Mouse (Mus musculus) heart, postnatal 10 days (tissue): ENCODE measurements around the gene Glp1r. TPM values are rescaled to one million over a fixed set of nuclear protein-coding genes. Genes with fewer than 3 reads are reported as not detected.

ENCODE experiments used
- DNase-seq, 2 experiments: peaks; one replicate each; pipeline ENCODE4 v3.0.0; 2021
- intact Hi-C: fragments of 180-260 bp; cut with DNase I; formaldehyde crosslinking; loops from one replicate; pipeline ENCODE4 v1.15.1; 2025
- total RNA-seq, 2 experiments: library from RNA; stranded (reverse); gene quantifications; 2 replicates each; pipeline ENCODE4 v1.2.3; 2021

The Glp1r gene
- total RNA-seq = under 1 TPM; 0.55 to 0.60 TPM

GRCm38 (mm10) chr17:30901627-30902026, at the start of gene Glp1r:
Gene Glp1r, plus strand, starts transcription at chr17:30901817.
- intact Hi-C loops = no loop called here
- DNase-seq = no peak

DNA sequence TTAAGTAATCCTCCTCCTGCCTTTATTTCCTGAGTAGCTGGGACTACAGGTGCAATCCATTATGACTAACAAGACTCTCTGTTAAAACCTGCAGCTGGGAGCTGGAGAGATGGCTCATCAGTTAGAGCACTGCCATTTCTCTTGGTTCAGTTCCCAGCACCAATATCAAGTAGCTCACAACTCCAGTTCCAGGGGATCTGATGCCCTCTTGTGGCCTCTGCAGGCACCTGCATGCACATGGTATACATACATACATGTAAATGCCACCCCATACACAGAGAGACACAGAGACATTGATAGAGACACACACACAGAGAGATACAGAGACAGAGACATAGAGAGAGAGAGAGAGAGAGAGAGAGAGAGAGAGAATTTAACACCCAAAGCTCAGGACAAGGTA, 49.3 kb upstream of the Glp1r start:
- intact Hi-C loops = no loop called here
- DNase-seq = no peak

DNA sequence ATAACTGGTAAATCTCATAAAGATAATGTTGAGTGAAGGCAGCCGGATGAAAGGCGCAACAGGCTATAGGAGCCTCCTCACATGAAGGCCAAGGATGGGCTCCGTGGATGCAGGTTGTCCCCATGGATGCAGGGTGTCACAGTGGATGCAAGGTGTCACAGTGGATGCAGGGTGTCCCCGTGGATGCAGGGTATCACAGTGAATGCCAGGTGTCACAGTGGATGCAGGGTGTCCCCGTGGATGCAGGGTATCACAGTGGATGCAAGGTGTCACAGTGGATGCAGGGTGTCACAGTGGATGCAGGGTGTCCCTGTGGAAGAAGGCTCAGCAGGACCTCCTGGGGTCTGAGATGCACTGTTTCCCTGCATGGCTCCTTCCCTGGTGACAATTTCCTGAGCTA, 44.3 kb upstream of the Glp1r start:
- intact Hi-C loops = no loop called here
- DNase-seq = no peak

- intact Hi-C loops = no loop called here
- DNase-seq = no peak
These were observed 42.9 kb upstream of the Glp1r start for GRCm38 (mm10) chr17:30858586-30859259.

GRCm38 (mm10) chr17:30859989-30860585, 41.5 kb upstream of the Glp1r start:
- intact Hi-C loops = no loop called here
- DNase-seq = no peak

DNA sequence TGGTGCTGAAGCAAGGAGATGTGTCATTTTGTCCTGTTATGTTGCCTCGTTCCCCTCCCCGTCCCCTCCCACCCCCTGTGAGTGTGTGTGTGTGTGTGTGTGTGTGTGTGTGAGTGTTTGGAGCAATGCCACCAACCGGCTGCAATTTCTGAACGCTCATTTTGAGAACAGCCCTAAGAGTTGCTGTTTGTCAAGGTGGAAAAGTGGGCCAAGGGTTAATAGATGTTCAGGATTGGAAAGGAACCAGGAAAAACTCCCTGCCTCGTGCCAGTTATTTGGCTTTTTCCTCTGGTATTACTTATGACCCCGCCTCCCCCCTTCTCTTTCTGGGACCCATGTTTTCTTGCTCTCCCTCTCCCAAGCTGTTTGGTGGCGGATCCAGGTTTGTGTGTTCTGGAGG, 41.0 kb upstream of the Glp1r start:
- no peak for DNase-seq
- intact Hi-C loops = no loop called here

DNA sequence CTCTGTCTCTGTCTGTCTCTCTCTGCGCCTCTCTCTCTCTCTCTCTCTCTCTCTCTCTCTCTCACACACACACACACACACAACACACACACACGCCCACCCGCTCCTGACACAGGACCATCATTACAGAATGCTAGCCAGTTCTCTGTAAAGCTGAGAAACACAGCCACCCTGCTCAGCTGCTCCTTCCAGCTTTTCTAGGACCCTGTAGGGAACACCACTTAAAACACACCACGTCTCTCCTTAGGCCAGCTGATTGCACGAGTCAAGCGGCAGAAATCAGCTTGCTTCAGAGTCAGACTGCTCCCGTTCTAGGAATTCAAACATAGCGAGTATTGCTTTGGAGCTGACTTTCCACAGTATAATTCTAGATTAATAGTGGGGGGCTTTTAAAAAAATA, 35.3 kb upstream of the Glp1r start:
- intact Hi-C loops = no loop called here
- DNase-seq = no peak

- peak; percentile 22 to 23 for DNase-seq
- intact Hi-C loops = no loop called here
These were observed 34.7 kb upstream of the Glp1r start for GRCm38 (mm10) chr17:30866966-30867365.

DNA sequence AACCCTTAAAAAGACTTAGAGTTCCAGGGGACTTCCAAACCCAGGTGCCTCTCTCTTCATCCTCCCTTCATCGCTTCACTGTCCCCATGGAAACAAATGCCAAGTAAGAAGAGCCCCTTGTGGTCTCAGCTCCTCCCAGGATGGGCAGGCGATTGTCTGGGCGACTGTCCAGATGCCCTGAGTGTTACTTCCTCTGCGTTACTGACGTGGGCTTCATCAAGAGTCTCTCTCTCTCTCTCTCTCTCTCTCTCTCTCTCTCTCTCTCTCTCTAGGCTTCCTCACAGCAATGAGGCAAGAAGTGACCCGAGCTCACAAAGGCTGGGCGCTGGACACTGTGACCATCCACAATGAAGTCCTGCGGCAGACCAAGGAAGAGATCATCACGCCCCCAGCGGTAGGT, 30.6 kb upstream of the Glp1r start:
- intact Hi-C loops = no loop called here
- DNase-seq = no peak

- intact Hi-C loops = no loop called here
- peak in 1 of 2 experiments; percentile 16 for DNase-seq
These were observed 27.3 kb upstream of the Glp1r start for GRCm38 (mm10) chr17:30874276-30874675.

GRCm38 (mm10) chr17:30877456-30877855, 24.2 kb upstream of the Glp1r start:
- intact Hi-C loops = no loop called here
- DNase-seq = no peak

- no peak for DNase-seq
- intact Hi-C loops = no loop called here
These were observed 23.0 kb upstream of the Glp1r start for GRCm38 (mm10) chr17:30878626-30879025.

- intact Hi-C loops = loop anchor here (2.0 kb wide), 1 partner anchor 502 kb away; no protein-coding TSS in a partner anchor
- no peak for DNase-seq
These were observed 21.2 kb upstream of the Glp1r start for GRCm38 (mm10) chr17:30880391-30880790.

GRCm38 (mm10) chr17:30881001-30881400, 20.6 kb upstream of the Glp1r start:
- no peak for DNase-seq
- intact Hi-C loops = loop anchor here (2.0 kb wide), 1 partner anchor 502 kb away; no protein-coding TSS in a partner anchor

GRCm38 (mm10) chr17:30882206-30882605, 19.4 kb upstream of the Glp1r start:
- peak; percentile 22 to 34 for DNase-seq
- intact Hi-C loops = no loop called here

DNA sequence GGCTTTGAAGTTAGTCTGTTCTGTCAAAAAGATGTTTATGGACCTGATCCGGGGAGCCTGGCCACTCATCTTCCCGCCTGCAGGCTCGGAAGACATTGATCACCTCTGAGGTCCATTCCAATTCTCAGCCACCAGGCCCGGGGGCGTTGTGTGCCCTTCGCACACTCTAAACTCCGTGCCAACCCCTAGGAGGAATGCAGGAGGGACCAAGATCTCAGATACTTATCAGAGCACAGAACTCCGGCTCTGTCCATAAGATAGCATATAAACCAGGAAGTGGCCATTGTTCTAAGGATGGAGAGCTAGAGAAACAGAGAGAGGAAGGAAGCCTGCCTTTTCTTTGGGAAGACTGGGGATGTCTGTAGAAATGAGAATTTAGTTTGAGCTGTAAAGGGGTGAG, 18.1 kb upstream of the Glp1r start:
- intact Hi-C loops = no loop called here
- DNase-seq = no peak

- intact Hi-C loops = no loop called here
- DNase-seq = no peak
These were observed 9.5 kb upstream of the Glp1r start for GRCm38 (mm10) chr17:30892086-30892485.

- intact Hi-C loops = no loop called here
These were observed 8.9 kb upstream of the Glp1r start for GRCm38 (mm10) chr17:30892730-30893129.

GRCm38 (mm10) chr17:30897075-30897474, 4.5 kb upstream of the Glp1r start:
- intact Hi-C loops = no loop called here

More at GRCm38 (mm10) chr17:30892730-30893129, 8.9 kb upstream of the Glp1r start:
- DNase-seq = peak in 1 of 2 experiments; percentile 22

DNA sequence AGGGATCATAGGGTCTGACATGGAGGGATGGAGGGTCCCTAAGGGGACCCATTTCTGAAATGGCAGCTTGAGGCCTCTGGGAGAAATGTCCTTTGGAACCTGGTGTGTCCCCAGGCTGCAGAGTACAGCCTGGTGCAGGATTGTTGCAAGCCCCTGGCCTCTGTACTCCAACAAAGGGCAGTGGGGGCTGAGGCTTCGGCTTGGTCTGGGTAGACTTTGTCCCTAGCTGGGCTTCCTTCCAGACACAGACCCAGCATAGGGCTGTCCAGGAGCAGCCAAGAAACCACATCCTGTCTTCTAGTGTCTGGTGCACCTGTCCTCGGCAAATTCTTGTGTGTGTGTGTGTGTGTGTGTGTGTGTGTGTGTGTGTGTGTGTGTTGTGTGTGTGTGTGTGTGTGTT, 2.5 kb downstream of the Glp1r start:
- DNase-seq = no peak
- intact Hi-C loops = no loop called here

More at GRCm38 (mm10) chr17:30897075-30897474, 4.5 kb upstream of the Glp1r start:
- DNase-seq = no peak

- DNase-seq = no peak
- intact Hi-C loops = no loop called here
These were observed 6.0 kb downstream of the Glp1r start for GRCm38 (mm10) chr17:30907577-30907976.
